Mouse (Mus musculus) forebrain, embryonic 12.5 days (tissue): ENCODE data around the gene Slc12a5. TPM values are rescaled to one million over a fixed set of nuclear protein-coding genes. Genes with fewer than 3 reads are reported as not detected.

ENCODE experiments used
- ATAC-seq: fragments of 200-750 bp; cut with Nextera tagmentation; 2 replicates; pipeline ENCODE4 v1.8.0; 2017; ENCODE audit warnings: moderate TSS enrichment; ENCODE audit not compliant: low FRiP score
- H3K27ac ChIP-seq: fragments of 300-500 bp; sonication (generic); 2 replicates; pipeline ENCODE4 v1.5.1; 2016; ENCODE audit warnings: mild to moderate bottlenecking
- H3K27me3 ChIP-seq: fragments of 300-500 bp; sonication (generic); 2 replicates; pipeline ENCODE4 v1.6.1; 2016; ENCODE audit warnings: mild to moderate bottlenecking
- H3K36me3 ChIP-seq: fragments of 300-500 bp; sonication (generic); replicated peaks from 2 replicates; pipeline ENCODE4 v1.6.1; 2016; ENCODE audit warnings: mild to moderate bottlenecking
- H3K4me1 ChIP-seq: fragments of 300-500 bp; sonication (generic); 2 replicates; pipeline ENCODE4 v1.6.1; 2016
- H3K4me2 ChIP-seq: fragments of 300-500 bp; sonication (generic); 2 replicates; pipeline ENCODE4 v1.6.1; 2016; ENCODE audit warnings: mild to moderate bottlenecking, moderate library complexity
- H3K4me3 ChIP-seq: fragments of 300-500 bp; sonication (generic); replicated peaks from 2 replicates; pipeline ENCODE4 v1.5.1; 2016; ENCODE audit warnings: mild to moderate bottlenecking
- H3K9ac ChIP-seq: fragments of 300-500 bp; sonication (generic); 2 replicates; pipeline ENCODE4 v1.6.1; 2016; ENCODE audit warnings: mild to moderate bottlenecking
- H3K9me3 ChIP-seq: fragments of 300-500 bp; sonication (generic); 2 replicates; pipeline ENCODE4 v1.6.1; 2016
- WGBS: fragments of 180-500 bp; shearing (Covaris S2); methylation state at CpG from one replicate; pipeline ENCODE4 v1.1.7; 2016; 5-methylcytosine and 5-hydroxymethylcytosine counted together
- polyA plus RNA-seq: library from polyadenylated mRNA; unstranded; fragments of >200 nt; fragmentation: Nextera tagmentation; extraction: Ambion mirVana; gene quantifications from 2 replicates; pipeline ENCODE4 v1.2.1, GENCODE M21; 2016

The Slc12a5 gene
- polyA plus RNA-seq, 1 experiment from 2014 or later, result 5.6 TPM

GRCm38 (mm10) chr2:164967761-164968440 lies 7.3 kb downstream of the Slc12a5 start:
- Histone ChIP-seq H3K4me2 (peak overlapping the region; percentile 64), H3K9ac (peak overlapping the region; percentile 39), H3K27ac (peak overlapping the region; percentile 68), H3K36me3 (no peaks in the 10 kb centered on the region), H3K4me3 (peak overlapping the region; percentile 44), H3K4me1 (peaks cover 74% of the 10 kb centered on the region), H3K27me3 (peaks cover 72% of the 10 kb centered on the region), H3K9me3 (no peaks in the 10 kb centered on the region)
- WGBS, result 1% methylated on average over 65 of the region's 65 CpGs
- peak; percentile 55; the same call in 1 of the 2 replicates for ATAC-seq

GRCm38 (mm10) chr2:164968451-164968851 lies 7.8 kb downstream of the Slc12a5 start:
- Histone ChIP-seq H3K36me3 (no peaks in the 10 kb centered on the region), H3K9ac (peak overlapping the region; percentile 39), H3K4me2 (peak overlapping the region; percentile 64), H3K9me3 (no peaks in the 10 kb centered on the region), H3K27ac (peak overlapping the region; percentile 68), H3K4me1 (peaks cover 70% of the 10 kb centered on the region), H3K4me3 (peak overlapping the region; percentile 44), H3K27me3 (peaks cover 78% of the 10 kb centered on the region)
- WGBS, result under 1% methylated on average over 28 of the region's 29 CpGs
- peak; percentile 28; the same call in 1 of the 2 replicates for ATAC-seq

DNA sequence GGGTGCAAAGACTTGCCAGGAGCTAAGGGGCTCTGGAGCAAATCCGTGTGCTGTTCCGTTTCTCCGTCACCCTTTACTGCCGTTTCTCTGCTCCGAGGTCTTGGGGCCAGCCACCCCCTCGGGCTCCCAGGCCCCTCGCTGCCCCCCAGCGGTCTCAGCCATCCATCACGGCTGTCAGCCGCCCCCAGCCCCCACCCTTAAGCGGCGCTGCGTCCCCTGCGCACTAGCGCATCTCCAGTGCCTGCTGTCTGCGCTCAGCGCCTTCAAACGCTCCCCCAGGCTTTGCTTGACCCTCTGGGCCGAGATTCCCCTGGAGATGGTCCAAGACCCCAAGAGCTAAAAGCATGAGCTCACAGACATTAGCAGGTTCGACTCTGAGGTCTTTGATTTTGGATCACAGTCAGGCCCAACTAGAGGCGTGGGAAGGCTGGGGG lies 8.8 kb downstream of the Slc12a5 start:
- Histone ChIP-seq H3K4me2 (peak overlapping the region; percentile 64), H3K4me3 (peak overlapping the region; percentile 44), H3K4me1 (peaks cover 61% of the 10 kb centered on the region), H3K9ac (no peak overlapping the region), H3K27me3 (peaks cover 83% of the 10 kb centered on the region), H3K36me3 (no peaks in the 10 kb centered on the region), H3K27ac (no peak overlapping the region), H3K9me3 (no peaks in the 10 kb centered on the region)
- 2% methylated on average over 21 of the region's 21 CpGs for WGBS
- no peak for ATAC-seq

DNA sequence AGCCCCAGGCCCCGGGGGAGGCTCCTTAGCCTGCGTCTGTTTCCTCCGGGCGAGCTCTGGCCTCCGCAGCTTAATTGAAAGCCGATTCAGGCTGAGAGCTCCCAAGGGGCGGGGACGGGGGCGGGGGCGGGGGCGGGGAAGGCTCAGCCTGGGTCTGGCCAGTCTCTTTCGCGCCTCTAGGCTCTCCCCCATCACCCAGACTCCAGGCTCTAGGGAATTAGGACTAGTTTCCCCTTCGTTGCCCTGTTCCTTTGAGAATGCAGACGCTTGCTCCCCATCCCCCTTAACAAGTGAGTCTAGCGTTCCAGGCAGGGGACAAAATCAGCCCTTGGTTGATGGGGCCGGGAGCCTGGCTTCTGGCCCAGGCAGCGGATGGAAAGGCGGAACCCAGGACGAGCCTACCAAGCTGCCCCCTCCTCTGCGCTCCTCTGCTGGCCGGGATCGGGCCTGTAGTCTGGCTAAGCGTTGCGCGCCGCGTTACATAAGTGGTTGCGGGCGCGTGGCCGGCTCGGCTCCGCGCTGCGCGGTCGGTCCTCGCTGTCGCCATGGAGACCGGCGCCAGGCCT lies 10.1 kb downstream of the Slc12a5 start:
- Histone ChIP-seq H3K36me3 (no peaks in the 10 kb centered on the region), H3K9ac (peak overlapping the region; percentile 47; the same call in 1 of the 2 replicates), H3K4me3 (peak overlapping the region; percentile 28), H3K27ac (peak overlapping the region; percentile 21; the same call in 1 of the 2 replicates), H3K4me2 (peak overlapping the region; percentile 64), H3K27me3 (peaks cover 88% of the 10 kb centered on the region), H3K4me1 (peaks cover 49% of the 10 kb centered on the region), H3K9me3 (no peaks in the 10 kb centered on the region)
- WGBS, result under 1% methylated on average over 40 of the region's 42 CpGs
- ATAC-seq, result peak; percentile 56

DNA sequence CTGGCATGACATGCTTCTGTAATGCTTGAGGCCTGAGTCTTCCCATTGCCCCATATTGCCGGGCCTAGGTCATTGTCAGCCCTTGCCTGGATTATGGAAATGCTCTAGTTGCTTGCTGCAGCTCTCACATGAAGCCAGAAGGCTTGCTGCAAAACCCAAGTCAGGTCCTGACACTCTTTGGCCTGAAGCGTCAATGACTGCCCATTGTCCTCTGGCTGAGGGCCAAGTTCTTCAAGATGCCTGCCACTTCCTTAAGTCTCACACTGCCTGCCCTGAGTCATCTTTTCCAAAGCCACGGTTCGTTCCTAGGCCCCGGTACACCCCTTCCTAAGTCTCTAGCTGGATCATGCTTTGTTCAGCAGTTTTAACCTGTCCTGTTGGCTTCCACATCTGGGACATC lies 12.0 kb downstream of the Slc12a5 start:
- Histone ChIP-seq H3K27ac (no peak overlapping the region), H3K4me3 (no peak overlapping the region), H3K27me3 (peaks cover 69% of the 10 kb centered on the region), H3K9ac (no peak overlapping the region), H3K4me2 (no peak overlapping the region), H3K36me3 (no peaks in the 10 kb centered on the region), H3K9me3 (no peaks in the 10 kb centered on the region), H3K4me1 (peaks cover 41% of the 10 kb centered on the region)
- no peak for ATAC-seq
- WGBS, result 81% methylated on average over 5 of the region's 5 CpGs

- no peak overlapping the region for H3K4me2 ChIP-seq
- peaks cover 12% of the 10 kb centered on the region for H3K4me1 ChIP-seq
- H3K27ac ChIP-seq, result no peak overlapping the region
- H3K4me3 ChIP-seq, result no peak overlapping the region
- no peak overlapping the region for H3K9ac ChIP-seq
- no peaks in the 10 kb centered on the region for H3K9me3 ChIP-seq
- H3K27me3 ChIP-seq, result peaks cover 44% of the 10 kb centered on the region
- WGBS, result 81% methylated on average over 6 of the region's 6 CpGs
- no peaks in the 10 kb centered on the region for H3K36me3 ChIP-seq
- ATAC-seq, result no peak
Observed at GRCm38 (mm10) chr2:164975611-164976010, 15.0 kb downstream of the Slc12a5 start.

DNA sequence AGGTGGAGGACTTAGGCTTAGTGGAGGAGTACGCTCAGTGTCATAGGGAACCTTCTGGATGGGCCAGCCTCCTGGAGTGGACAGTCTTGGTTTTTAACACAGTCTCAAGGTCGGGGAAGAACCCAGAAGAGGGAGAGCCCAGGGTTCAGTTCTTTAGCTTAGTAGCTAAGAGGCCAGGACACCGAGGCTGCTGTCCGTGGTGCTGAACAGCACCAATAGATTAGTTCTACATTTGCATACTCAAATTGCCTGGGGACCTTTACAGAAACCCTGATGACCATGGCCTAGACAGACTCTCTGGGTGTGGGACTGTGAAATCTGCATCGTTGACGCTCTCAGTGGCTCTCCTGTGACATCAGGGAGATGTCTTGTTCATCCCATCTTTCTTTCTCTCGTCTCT lies 19.1 kb downstream of the Slc12a5 start:
- Histone ChIP-seq H3K27ac (no peak overlapping the region), H3K36me3 (no peaks in the 10 kb centered on the region), H3K9ac (no peak overlapping the region), H3K4me2 (no peak overlapping the region), H3K4me1 (peaks cover 6% of the 10 kb centered on the region; the same call in 1 of the 2 replicates), H3K4me3 (no peak overlapping the region), H3K9me3 (no peaks in the 10 kb centered on the region), H3K27me3 (peaks cover 12% of the 10 kb centered on the region; the same call in 1 of the 2 replicates)
- ATAC-seq, result no peak
- 22% methylated on average over 7 of the region's 7 CpGs for WGBS

GRCm38 (mm10) chr2:164985962-164986361 lies 25.4 kb downstream of the Slc12a5 start:
- Histone ChIP-seq H3K27me3 (peaks cover 5% of the 10 kb centered on the region; the same call in 1 of the 2 replicates), H3K4me2 (no peak overlapping the region), H3K9ac (no peak overlapping the region), H3K9me3 (no peaks in the 10 kb centered on the region), H3K27ac (no peak overlapping the region), H3K36me3 (no peaks in the 10 kb centered on the region), H3K4me3 (no peak overlapping the region), H3K4me1 (peaks cover 6% of the 10 kb centered on the region; the same call in 1 of the 2 replicates)
- ATAC-seq, result no peak
- WGBS, result 79% methylated on average over 6 of the region's 6 CpGs

DNA sequence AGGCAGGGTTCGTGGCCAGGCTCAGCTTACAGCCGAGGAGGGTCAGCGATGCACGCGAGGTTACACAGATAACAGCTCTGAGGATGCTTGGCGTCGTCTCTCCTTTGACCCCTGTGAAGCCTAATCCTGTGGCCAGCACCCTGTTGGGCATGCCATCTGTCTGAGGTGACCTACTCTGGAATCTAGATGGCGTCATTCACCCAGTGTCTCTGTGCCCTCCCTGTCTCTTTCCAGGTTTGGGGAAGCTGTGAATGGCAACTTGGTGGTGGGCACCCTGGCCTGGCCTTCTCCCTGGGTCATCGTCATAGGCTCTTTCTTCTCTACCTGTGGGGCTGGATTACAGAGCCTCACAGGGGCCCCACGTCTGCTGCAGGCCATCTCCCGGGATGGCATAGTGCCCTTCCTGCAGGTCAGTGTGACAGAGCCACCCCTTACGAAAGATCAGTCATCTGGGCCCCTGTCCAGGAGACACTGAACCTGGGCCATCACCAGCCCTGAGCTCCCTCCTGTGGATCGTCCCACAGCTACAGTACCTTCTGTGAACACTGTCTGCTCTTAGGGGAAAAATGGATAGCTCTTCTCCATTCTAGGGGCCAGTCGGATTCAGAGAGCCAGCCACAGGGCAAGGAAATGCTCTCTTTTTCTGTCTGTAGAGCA lies 25.9 kb downstream of the Slc12a5 start:
- H3K4me3 ChIP-seq, result no peak overlapping the region
- H3K27ac ChIP-seq, result no peak overlapping the region
- H3K9ac ChIP-seq, result no peak overlapping the region
- ATAC-seq, result no peak
- H3K27me3 ChIP-seq, result peaks cover 5% of the 10 kb centered on the region; the same call in 1 of the 2 replicates
- H3K36me3 ChIP-seq, result no peaks in the 10 kb centered on the region
- 83% methylated on average over 14 of the region's 14 CpGs for WGBS
- H3K4me1 ChIP-seq, result peaks cover 6% of the 10 kb centered on the region; the same call in 1 of the 2 replicates
- H3K9me3 ChIP-seq, result no peaks in the 10 kb centered on the region
- no peak overlapping the region for H3K4me2 ChIP-seq

DNA sequence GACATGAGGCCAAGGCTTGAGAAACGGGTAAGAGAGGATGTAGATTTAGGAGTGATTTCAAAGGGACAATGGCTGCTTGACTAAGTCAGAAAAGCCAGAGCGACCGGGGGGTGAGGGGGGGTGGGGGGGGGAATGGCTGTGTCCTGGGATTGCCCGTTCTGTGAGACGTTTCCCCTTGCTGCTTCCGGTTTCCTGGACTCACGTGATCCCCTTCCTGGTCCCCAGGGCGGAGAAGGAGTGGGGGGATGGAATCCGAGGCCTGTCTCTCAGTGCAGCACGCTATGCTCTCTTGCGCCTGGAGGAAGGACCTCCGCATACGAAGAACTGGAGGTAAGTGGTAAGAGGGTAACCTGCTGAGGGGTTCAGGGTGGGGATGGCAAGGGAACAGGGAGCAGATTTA lies 28.2 kb downstream of the Slc12a5 start:
- peaks cover 3% of the 10 kb centered on the region; the same call in 1 of the 2 replicates for H3K27me3 ChIP-seq

GRCm38 (mm10) chr2:164991111-164991510 lies 30.5 kb downstream of the Slc12a5 start:
- 77% methylated on average over 3 of the region's 3 CpGs for WGBS
- Histone ChIP-seq H3K4me2 (no peak overlapping the region), H3K4me1 (no peaks in the 10 kb centered on the region; the same call in 1 of the 2 replicates), H3K9ac (no peak overlapping the region), H3K27ac (no peak overlapping the region), H3K36me3 (no peaks in the 10 kb centered on the region), H3K27me3 (peaks cover 17% of the 10 kb centered on the region), H3K4me3 (no peak overlapping the region), H3K9me3 (no peaks in the 10 kb centered on the region)
- ATAC-seq, result no peak

More for the DNA sequence above, 28.2 kb downstream of the Slc12a5 start:
- Histone ChIP-seq H3K27ac (no peak overlapping the region), H3K4me3 (no peak overlapping the region), H3K36me3 (no peaks in the 10 kb centered on the region), H3K9ac (no peak overlapping the region), H3K4me1 (peaks cover 6% of the 10 kb centered on the region; the same call in 1 of the 2 replicates), H3K4me2 (no peak overlapping the region), H3K9me3 (no peaks in the 10 kb centered on the region)
- 68% methylated on average over 13 of the region's 13 CpGs for WGBS
- ATAC-seq, result no peak

GRCm38 (mm10) chr2:164991808-164992207 lies 31.2 kb downstream of the Slc12a5 start:
- Histone ChIP-seq H3K9ac (no peak overlapping the region), H3K27me3 (peaks cover 24% of the 10 kb centered on the region), H3K36me3 (no peaks in the 10 kb centered on the region; the same call in 1 of the 2 replicates), H3K4me1 (no peaks in the 10 kb centered on the region; the same call in 1 of the 2 replicates), H3K9me3 (no peaks in the 10 kb centered on the region), H3K27ac (no peak overlapping the region), H3K4me2 (no peak overlapping the region), H3K4me3 (no peak overlapping the region)
- WGBS, result 53% methylated on average over 10 of the region's 10 CpGs
- ATAC-seq, result no peak
